Mouse (Mus musculus): ENCODE data around the gene Atg16l2. TPM values are rescaled to one million over a fixed set of nuclear protein-coding genes. Genes with fewer than 3 reads are reported as not detected.

Gene Atg16l2
- total RNA-seq (2021), result 10 to 100 TPM; 52.1 to 52.4 TPM

- DNase-seq (ENCODE audit: extremely low spot score in 1 of 2, low spot score in 2 of 2), result peak; percentile 81 to 94
- intact Hi-C loops (cut with DNase I), result no loop called here
These were observed at the start of gene Atg16l2 for GRCm38 (mm10) chr7:101301881-101302456. TSS of gene Atg16l2 (minus strand) at chr7:101302251.

GRCm38 (mm10) chr7:101349861-101350260, 47.8 kb upstream of the Atg16l2 start:
- peak; percentile 52 to 76 for DNase-seq (ENCODE audit: extremely low spot score in 1 of 2, low spot score in 2 of 2)
- intact Hi-C loops (cut with DNase I), result no loop called here

- intact Hi-C loops (cut with DNase I), result no loop called here
- DNase-seq (ENCODE audit: extremely low spot score in 1 of 2, low spot score in 2 of 2), result no peak
These were observed 46.3 kb upstream of the Atg16l2 start for GRCm38 (mm10) chr7:101348312-101348711.

- DNase-seq (ENCODE audit: extremely low spot score in 1 of 2, low spot score in 2 of 2), result peak in 1 of 2 experiments; percentile 80
- intact Hi-C loops (cut with DNase I), result no loop called here
These were observed 45.8 kb upstream of the Atg16l2 start, which contains the start of gene Arap1 for GRCm38 (mm10) chr7:101347767-101348270. TSS of gene Arap1 (plus strand) at chr7:101348067.

- intact Hi-C loops (cut with DNase I), result no loop called here
- no peak for DNase-seq (ENCODE audit: extremely low spot score in 1 of 2, low spot score in 2 of 2)
These were observed 44.9 kb upstream of the Atg16l2 start for GRCm38 (mm10) chr7:101346991-101347390.

- intact Hi-C loops (cut with DNase I), result no loop called here
- no peak for DNase-seq (ENCODE audit: extremely low spot score in 1 of 2, low spot score in 2 of 2)
These were observed 42.8 kb upstream of the Atg16l2 start for GRCm38 (mm10) chr7:101344892-101345291.

- intact Hi-C loops (cut with DNase I), result no loop called here
- no peak for DNase-seq (ENCODE audit: extremely low spot score in 1 of 2, low spot score in 2 of 2)
These were observed 41.1 kb upstream of the Atg16l2 start for GRCm38 (mm10) chr7:101343135-101343534.

GRCm38 (mm10) chr7:101341405-101341804, 39.4 kb upstream of the Atg16l2 start:
- DNase-seq (ENCODE audit: extremely low spot score in 1 of 2, low spot score in 2 of 2), result peak in 1 of 2 experiments; percentile 17
- intact Hi-C loops (cut with DNase I), result no loop called here

GRCm38 (mm10) chr7:101337401-101337800, 35.4 kb upstream of the Atg16l2 start:
- intact Hi-C loops (cut with DNase I), result no loop called here
- no peak for DNase-seq (ENCODE audit: extremely low spot score in 1 of 2, low spot score in 2 of 2)

GRCm38 (mm10) chr7:101336686-101337085, 34.6 kb upstream of the Atg16l2 start:
- intact Hi-C loops (cut with DNase I), result no loop called here

GRCm38 (mm10) chr7:101335228-101335627, 33.2 kb upstream of the Atg16l2 start:
- DNase-seq (ENCODE audit: extremely low spot score in 1 of 2, low spot score in 2 of 2), result no peak
- intact Hi-C loops (cut with DNase I), result no loop called here

More at GRCm38 (mm10) chr7:101336686-101337085, 34.6 kb upstream of the Atg16l2 start:
- no peak for DNase-seq (ENCODE audit: extremely low spot score in 1 of 2, low spot score in 2 of 2)

- no peak for DNase-seq (ENCODE audit: extremely low spot score in 1 of 2, low spot score in 2 of 2)
- intact Hi-C loops (cut with DNase I), result no loop called here
These were observed 30.2 kb upstream of the Atg16l2 start for GRCm38 (mm10) chr7:101332045-101332831.

GRCm38 (mm10) chr7:101330841-101331173, 28.8 kb upstream of the Atg16l2 start:
- intact Hi-C loops (cut with DNase I), result no loop called here

GRCm38 (mm10) chr7:101330074-101330840, 28.2 kb upstream of the Atg16l2 start:
- peak in 1 of 2 experiments; percentile 47 for DNase-seq (ENCODE audit: extremely low spot score in 1 of 2, low spot score in 2 of 2)
- intact Hi-C loops (cut with DNase I), result no loop called here

More at GRCm38 (mm10) chr7:101330841-101331173, 28.8 kb upstream of the Atg16l2 start:
- no peak for DNase-seq (ENCODE audit: extremely low spot score in 1 of 2, low spot score in 2 of 2)

GRCm38 (mm10) chr7:101329606-101330005, 27.6 kb upstream of the Atg16l2 start:
- DNase-seq (ENCODE audit: extremely low spot score in 1 of 2, low spot score in 2 of 2), result no peak
- intact Hi-C loops (cut with DNase I), result no loop called here

- intact Hi-C loops (cut with DNase I), result no loop called here
- peak; percentile 38 to 47 for DNase-seq (ENCODE audit: extremely low spot score in 1 of 2, low spot score in 2 of 2)
These were observed 26.6 kb upstream of the Atg16l2 start for GRCm38 (mm10) chr7:101328621-101329158.

GRCm38 (mm10) chr7:101327786-101328185, 25.7 kb upstream of the Atg16l2 start:
- intact Hi-C loops (cut with DNase I), result no loop called here
- DNase-seq (ENCODE audit: extremely low spot score in 1 of 2, low spot score in 2 of 2), result no peak

- intact Hi-C loops (cut with DNase I), result no loop called here
- DNase-seq (ENCODE audit: extremely low spot score in 1 of 2, low spot score in 2 of 2), result no peak
These were observed 25.2 kb upstream of the Atg16l2 start for GRCm38 (mm10) chr7:101327263-101327662.

- DNase-seq (ENCODE audit: extremely low spot score in 1 of 2, low spot score in 2 of 2), result no peak
- intact Hi-C loops (cut with DNase I), result no loop called here
These were observed 24.0 kb upstream of the Atg16l2 start for GRCm38 (mm10) chr7:101326006-101326405.

All from left cerebral cortex, postnatal 10 days (tissue).